Mouse (Mus musculus) liver, embryonic 15.5 days (tissue): ENCODE results near the gene Lin52. TPM values are rescaled to one million over a fixed set of nuclear protein-coding genes. Genes with fewer than 3 reads are reported as not detected.

Experiments
- ATAC-seq: fragments of 200-750 bp; cut with Nextera tagmentation; 2 replicates; pipeline ENCODE4 v1.8.0; 2017; ENCODE audit warnings: moderate number of reproducible peaks, mild to moderate bottlenecking, moderate library complexity; ENCODE audit not compliant: insufficient read depth
- H3K27ac ChIP-seq: fragments of 300-500 bp; sonication (generic); replicated peaks from 2 replicates; pipeline ENCODE4 v1.5.1; 2015; ENCODE audit warnings: mild to moderate bottlenecking, inconsistent platforms
- H3K27me3 ChIP-seq: fragments of 300-500 bp; sonication (generic); 2 replicates; pipeline ENCODE4 v1.6.1; 2015; ENCODE audit warnings: mild to moderate bottlenecking, inconsistent platforms
- H3K36me3 ChIP-seq: fragments of 300-500 bp; sonication (generic); replicated peaks from 2 replicates; pipeline ENCODE4 v1.6.1; 2015; ENCODE audit warnings: moderate library complexity, mild to moderate bottlenecking, inconsistent platforms
- H3K4me1 ChIP-seq: fragments of 300-500 bp; sonication (generic); replicated peaks from 2 replicates; pipeline ENCODE4 v1.6.1; 2015; ENCODE audit warnings: inconsistent platforms
- H3K4me2 ChIP-seq: fragments of 300-500 bp; sonication (generic); 2 replicates; pipeline ENCODE4 v1.6.1; 2015; ENCODE audit warnings: moderate library complexity, mild to moderate bottlenecking, inconsistent platforms
- H3K4me3 ChIP-seq: fragments of 300-500 bp; sonication (generic); replicated peaks from 2 replicates; pipeline ENCODE4 v1.5.1; 2015; ENCODE audit warnings: mild to moderate bottlenecking, inconsistent platforms
- H3K9ac ChIP-seq: fragments of 300-500 bp; sonication (generic); 2 replicates; pipeline ENCODE4 v1.6.1; 2015; ENCODE audit warnings: moderate library complexity, mild to moderate bottlenecking, inconsistent platforms
- H3K9me3 ChIP-seq: fragments of 300-500 bp; sonication (generic); replicated peaks from 2 replicates; pipeline ENCODE4 v1.6.1; 2016; ENCODE audit warnings: inconsistent platforms
- whole genome bisulfite sequencing: fragments of 180-500 bp; shearing (Covaris S2); methylation state at CpG from one replicate; pipeline ENCODE4 v1.1.7; 2015; ENCODE audit warnings: mixed read lengths; ENCODE audit not compliant: insufficient replicate concordance; 5-methylcytosine and 5-hydroxymethylcytosine counted together
- polyA plus RNA-seq: library from polyadenylated mRNA; unstranded; fragments of >200 nt; fragmentation: Nextera tagmentation; extraction: Ambion mirVana; gene quantifications from 2 replicates; pipeline ENCODE4 v1.2.1, GENCODE M21; 2015

Lin52 gene
- polyA plus RNA-seq, 1 experiment from 2014 or later, result 13.3 TPM

DNA sequence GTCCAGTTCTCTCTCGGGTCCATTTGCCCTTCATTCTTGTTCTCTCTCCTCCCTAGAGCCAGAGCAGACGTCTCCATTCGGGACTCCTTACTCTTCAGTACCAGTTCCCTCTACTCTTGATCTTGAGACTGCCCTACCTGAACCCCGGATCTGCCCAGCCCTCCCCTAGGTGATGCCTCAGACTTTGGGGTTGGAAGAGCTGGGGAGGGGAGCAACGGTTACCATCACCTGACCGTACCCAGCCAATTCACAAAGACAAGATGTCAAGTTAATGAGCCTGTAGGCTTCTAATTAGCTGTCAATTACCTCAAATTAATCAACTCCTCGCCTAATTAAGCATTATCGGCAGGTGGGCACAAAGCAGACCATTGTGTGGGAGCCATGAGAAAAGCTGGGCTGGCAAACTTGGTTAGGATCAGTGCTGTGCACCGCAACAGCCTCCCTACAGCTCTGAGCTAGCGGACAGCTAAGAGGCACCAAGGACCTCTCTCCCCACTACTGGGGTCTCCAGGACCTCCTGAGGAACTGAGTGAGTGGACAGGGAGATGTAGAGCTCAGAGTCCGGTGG, 90.3 kb downstream of the Lin52 start:
- H3K27me3 ChIP-seq, result no peaks in the 10 kb centered on the region
- no peaks in the 10 kb centered on the region for H3K4me1 ChIP-seq
- H3K4me3 ChIP-seq, result no peak overlapping the region
- no peaks in the 10 kb centered on the region for H3K36me3 ChIP-seq
- WGBS, result 72% methylated on average over 11 of the region's 11 CpGs
- no peak overlapping the region for H3K27ac ChIP-seq
- ATAC-seq, result no peak
- no peak overlapping the region for H3K4me2 ChIP-seq
- H3K9me3 ChIP-seq, result no peaks in the 10 kb centered on the region
- no peak overlapping the region for H3K9ac ChIP-seq

DNA sequence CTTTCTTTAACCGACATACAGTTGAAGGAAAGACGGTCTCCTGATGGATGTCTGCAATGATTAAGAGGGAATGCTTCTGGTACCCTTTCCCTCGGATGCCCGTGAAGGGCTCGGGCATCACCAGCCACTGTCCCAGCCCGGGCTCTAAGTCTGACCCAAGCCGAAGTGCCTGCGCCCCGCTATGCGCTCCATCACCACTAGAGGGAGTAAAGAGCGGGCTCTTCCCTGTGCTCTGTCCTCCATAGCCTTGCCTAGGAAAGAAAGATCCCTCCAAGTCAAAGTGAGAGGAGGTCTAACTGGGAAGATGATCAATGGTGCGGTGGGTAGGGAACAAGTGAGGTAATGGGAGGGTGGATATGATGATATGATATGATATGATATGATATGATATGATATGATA, 94.8 kb downstream of the Lin52 start:
- no peak for ATAC-seq
- Histone ChIP-seq H3K36me3 (no peaks in the 10 kb centered on the region), H3K4me3 (no peak overlapping the region), H3K27ac (no peak overlapping the region), H3K9ac (no peak overlapping the region), H3K27me3 (0 out of 2 replicates have a peak, but pooled peaks cover 2% of the 10 kb centered on the region), H3K4me2 (no peak overlapping the region), H3K4me1 (no peaks in the 10 kb centered on the region), H3K9me3 (no peaks in the 10 kb centered on the region)
- WGBS, result 4% methylated on average over 12 of the region's 12 CpGs

DNA sequence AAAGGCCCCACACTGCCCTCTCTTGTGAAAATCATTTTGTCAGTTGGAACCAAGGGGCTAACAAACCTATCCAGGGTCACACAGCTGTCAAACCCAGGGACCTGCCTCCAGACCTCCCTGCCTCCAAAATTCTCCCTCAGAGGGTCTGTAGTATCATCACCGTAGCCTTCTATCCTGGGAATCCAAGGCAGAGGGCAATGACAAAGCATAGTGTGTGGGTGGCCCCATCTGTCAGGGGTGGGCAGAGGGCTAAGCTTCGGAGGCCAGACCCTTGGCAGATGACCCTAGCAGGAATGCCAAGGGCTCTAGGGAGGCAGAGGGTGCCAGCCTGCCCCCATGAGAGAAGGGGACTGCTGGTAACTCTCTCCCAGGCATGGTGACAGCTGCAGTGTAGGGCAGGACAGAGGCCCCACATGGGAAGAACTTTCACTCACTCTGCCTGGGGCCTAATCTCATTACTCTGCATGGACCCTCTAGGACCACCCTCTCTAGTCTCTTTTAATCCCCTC, 95.4 kb downstream of the Lin52 start:
- Histone ChIP-seq H3K9ac (no peak overlapping the region), H3K27ac (no peak overlapping the region), H3K4me2 (no peak overlapping the region), H3K36me3 (no peaks in the 10 kb centered on the region), H3K27me3 (peaks cover 7% of the 10 kb centered on the region; the same call in 1 of the 2 replicates), H3K4me1 (no peaks in the 10 kb centered on the region), H3K9me3 (no peaks in the 10 kb centered on the region), H3K4me3 (no peak overlapping the region)
- whole genome bisulfite sequencing, result 66% methylated on average over 2 of the region's 2 CpGs
- no peak for ATAC-seq

DNA sequence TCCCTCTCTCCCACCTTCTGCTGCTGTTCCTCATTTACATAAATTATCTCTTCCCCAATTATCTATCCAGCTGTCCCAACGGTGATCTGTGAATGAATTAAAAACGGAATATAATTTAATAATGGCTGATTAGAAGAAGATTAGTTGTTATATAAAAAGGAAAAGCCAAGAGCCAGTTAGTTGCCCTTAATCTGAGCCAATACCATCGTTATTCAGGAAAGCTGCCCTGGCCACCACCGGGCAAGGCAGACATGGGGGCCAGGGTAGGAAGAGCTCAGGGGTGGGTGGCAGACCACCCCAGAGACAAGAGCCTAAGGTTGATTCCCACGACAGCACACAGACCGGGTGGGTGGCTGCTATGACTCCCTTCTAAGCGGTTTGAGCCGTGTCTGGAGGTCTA, 97.0 kb downstream of the Lin52 start:
- no peak for ATAC-seq
- Histone ChIP-seq H3K36me3 (no peaks in the 10 kb centered on the region), H3K4me1 (no peaks in the 10 kb centered on the region), H3K27ac (no peak overlapping the region), H3K27me3 (peaks cover 7% of the 10 kb centered on the region; the same call in 1 of the 2 replicates), H3K4me2 (no peak overlapping the region), H3K9ac (no peak overlapping the region), H3K4me3 (no peak overlapping the region), H3K9me3 (no peaks in the 10 kb centered on the region)
- 43% methylated on average over 8 of the region's 8 CpGs for WGBS

DNA sequence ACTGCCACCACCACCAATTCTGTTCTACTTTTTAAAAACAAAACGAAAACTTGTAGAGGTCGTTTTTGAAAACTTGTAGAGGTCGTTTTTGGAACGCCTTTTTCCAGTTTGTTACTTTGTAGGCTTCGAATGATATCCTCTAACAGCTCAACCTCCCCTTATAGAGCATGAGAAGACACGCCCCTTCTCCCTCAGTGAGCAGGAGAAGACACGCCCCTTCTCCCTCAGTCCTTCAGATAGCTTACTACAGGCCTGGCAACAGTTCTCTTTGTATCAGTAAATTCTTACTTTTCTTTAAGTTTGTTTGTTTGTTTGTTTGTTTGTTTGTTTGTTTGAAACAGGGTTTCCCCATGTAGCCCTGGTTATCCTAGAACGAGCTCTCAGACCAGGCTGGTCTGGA, 104.0 kb downstream of the Lin52 start:
- H3K9me3 ChIP-seq, result no peaks in the 10 kb centered on the region

DNA sequence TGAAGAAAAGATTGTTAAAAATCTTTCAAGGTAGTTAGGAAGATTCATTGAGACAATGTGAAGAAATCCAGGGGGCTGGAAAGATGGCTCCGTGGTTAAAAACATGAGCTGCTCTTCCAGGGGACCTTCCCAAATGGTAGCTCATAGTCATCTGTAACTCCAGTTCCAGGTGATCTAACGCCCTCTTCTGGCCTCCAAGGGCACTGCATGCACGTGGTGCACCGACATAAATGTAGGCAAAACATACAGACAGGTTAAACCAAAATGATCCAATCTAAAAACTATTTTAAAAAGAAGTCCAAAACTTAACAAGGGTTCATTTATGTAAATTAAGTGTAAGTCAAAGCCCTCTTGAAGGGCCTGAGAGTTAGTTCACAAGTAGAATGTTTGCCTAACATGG, 111.3 kb downstream of the Lin52 start:
- ATAC-seq, result no peak
- 32% methylated on average over 4 of the region's 4 CpGs for WGBS

More for the DNA sequence above, 104.0 kb downstream of the Lin52 start:
- Histone ChIP-seq H3K9ac (no peak overlapping the region), H3K27ac (no peak overlapping the region), H3K27me3 (peaks cover 9% of the 10 kb centered on the region; the same call in 1 of the 2 replicates), H3K36me3 (no peaks in the 10 kb centered on the region), H3K4me1 (no peaks in the 10 kb centered on the region), H3K4me3 (no peak overlapping the region), H3K4me2 (no peak overlapping the region)
- no peak for ATAC-seq
- 40% methylated on average over 8 of the region's 8 CpGs for WGBS

DNA sequence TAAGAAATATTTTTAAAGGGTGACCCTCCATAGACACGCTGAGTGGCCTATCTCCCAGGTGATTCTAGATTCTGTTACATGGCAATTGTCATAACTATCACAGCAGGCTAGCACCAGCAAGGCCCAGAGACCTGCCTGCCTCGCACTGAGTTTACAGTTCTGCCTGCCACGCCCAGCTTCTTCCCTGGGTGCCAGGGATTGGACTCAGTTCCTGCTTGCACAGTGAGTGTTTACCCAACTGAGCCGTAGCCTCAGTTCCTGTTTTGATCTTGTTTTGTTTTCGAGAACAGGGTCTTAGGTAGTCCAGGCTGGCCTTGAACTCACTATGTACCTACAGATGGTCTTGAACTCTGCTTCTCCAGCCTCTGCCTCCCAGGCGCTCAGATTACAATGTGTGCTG, 116.4 kb downstream of the Lin52 start:
- no peak overlapping the region for H3K4me3 ChIP-seq
- H3K27me3 ChIP-seq, result peaks cover 79% of the 10 kb centered on the region
- 48% methylated on average over 6 of the region's 6 CpGs for WGBS

More for the DNA sequence above, 111.3 kb downstream of the Lin52 start:
- no peaks in the 10 kb centered on the region for H3K36me3 ChIP-seq
- no peak overlapping the region for H3K27ac ChIP-seq
- H3K4me2 ChIP-seq, result no peak overlapping the region
- peaks cover 32% of the 10 kb centered on the region for H3K27me3 ChIP-seq
- no peak overlapping the region for H3K4me3 ChIP-seq
- no peaks in the 10 kb centered on the region for H3K9me3 ChIP-seq
- no peaks in the 10 kb centered on the region for H3K4me1 ChIP-seq
- H3K9ac ChIP-seq, result no peak overlapping the region

DNA sequence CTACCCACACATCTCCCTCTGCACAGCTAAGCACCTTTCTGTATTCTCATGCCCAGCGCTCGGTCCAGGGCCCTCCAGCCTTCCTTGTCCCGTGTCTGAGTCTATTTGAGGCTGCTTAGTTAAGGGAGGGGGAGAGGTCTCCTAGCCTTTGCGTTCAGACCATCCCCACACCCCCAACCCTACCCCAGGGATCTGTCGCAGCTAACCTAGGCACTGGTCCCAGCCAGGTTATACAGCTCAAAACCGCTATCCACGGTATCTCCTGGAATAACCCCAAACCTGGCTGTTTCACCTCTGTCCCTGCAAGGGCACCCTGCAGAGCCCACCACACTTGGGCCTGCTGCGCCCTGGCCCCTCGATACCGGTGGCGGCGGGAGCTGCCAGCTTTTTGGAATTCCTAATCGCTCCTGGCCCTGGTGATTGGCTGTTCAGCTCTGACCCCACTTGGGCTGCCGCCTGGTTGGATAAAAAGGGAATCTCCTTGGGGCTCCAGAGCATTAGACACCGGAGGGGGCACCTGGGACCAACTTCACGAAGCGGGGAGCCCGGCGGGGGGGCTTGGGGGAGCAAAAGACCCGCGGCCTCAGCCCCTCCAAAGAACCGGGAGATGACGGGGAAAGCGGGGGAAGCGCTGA, 118.2 kb downstream of the Lin52 start, which contains the start of gene Vsx2:
Gene Vsx2 (plus strand): TSS at position 427 of the 635 bp plus-strand sequence.
- Histone ChIP-seq H3K27ac (no peak within 1 kb of the TSS), H3K4me3 (no peak within 1 kb of the TSS), H3K27me3 (peaks cover 85% of the 10 kb centered on the region), H3K4me1 (no peaks in the 10 kb centered on the region), H3K9ac (no peak within 1 kb of the TSS), H3K36me3 (no peaks in the 10 kb centered on the region), H3K4me2 (no peak within 1 kb of the TSS), H3K9me3 (no peaks in the 10 kb centered on the region)
- 4% methylated on average over 25 of the region's 25 CpGs for WGBS
- no peak for ATAC-seq

More for the DNA sequence above, 116.4 kb downstream of the Lin52 start:
- no peaks in the 10 kb centered on the region for H3K4me1 ChIP-seq
- no peak for ATAC-seq
- no peak overlapping the region for H3K4me2 ChIP-seq
- H3K9me3 ChIP-seq, result no peaks in the 10 kb centered on the region
- H3K27ac ChIP-seq, result no peak overlapping the region
- no peaks in the 10 kb centered on the region for H3K36me3 ChIP-seq
- no peak overlapping the region for H3K9ac ChIP-seq

DNA sequence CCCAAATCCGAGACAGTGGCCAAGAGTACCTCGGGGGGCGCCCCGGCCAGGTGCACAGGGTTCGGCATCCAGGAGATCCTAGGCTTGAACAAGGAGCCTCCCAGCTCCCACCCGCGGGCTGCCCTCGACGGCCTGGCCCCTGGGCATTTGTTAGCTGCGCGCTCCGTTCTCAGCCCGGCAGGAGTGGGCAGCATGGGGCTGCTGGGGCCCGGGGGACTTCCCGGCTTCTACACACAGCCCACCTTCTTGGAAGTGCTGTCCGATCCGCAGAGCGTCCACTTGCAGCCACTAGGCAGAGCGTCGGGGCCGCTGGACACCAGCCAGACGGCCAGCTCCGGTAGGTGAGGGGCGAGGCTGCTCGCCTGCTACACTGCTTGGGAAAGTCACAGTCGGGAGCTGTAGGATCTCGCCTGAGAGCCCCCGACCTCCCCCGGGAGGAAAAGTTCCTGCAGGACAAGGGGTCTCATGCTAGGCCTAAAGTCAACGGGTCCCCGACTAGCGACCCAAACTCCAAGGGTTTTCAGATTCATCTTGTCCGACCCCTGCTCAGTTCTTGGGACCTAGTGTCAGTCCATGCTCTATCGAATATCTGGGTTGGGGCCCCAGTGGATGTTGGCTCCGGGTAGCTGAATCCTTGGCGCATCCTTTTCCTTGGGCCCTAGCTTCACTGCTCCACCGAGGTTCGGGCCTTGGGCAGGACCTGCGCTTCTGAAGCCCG, 118.9 kb downstream of the Lin52 start:
- no peak for ATAC-seq
- H3K27me3 ChIP-seq, result peaks cover 87% of the 10 kb centered on the region
- no peaks in the 10 kb centered on the region for H3K9me3 ChIP-seq
- no peak overlapping the region for H3K27ac ChIP-seq
- 3% methylated on average over 38 of the region's 40 CpGs for WGBS
- H3K36me3 ChIP-seq, result no peaks in the 10 kb centered on the region
- no peak overlapping the region for H3K4me3 ChIP-seq
- no peaks in the 10 kb centered on the region for H3K4me1 ChIP-seq
- no peak overlapping the region for H3K9ac ChIP-seq
- no peak overlapping the region for H3K4me2 ChIP-seq

DNA sequence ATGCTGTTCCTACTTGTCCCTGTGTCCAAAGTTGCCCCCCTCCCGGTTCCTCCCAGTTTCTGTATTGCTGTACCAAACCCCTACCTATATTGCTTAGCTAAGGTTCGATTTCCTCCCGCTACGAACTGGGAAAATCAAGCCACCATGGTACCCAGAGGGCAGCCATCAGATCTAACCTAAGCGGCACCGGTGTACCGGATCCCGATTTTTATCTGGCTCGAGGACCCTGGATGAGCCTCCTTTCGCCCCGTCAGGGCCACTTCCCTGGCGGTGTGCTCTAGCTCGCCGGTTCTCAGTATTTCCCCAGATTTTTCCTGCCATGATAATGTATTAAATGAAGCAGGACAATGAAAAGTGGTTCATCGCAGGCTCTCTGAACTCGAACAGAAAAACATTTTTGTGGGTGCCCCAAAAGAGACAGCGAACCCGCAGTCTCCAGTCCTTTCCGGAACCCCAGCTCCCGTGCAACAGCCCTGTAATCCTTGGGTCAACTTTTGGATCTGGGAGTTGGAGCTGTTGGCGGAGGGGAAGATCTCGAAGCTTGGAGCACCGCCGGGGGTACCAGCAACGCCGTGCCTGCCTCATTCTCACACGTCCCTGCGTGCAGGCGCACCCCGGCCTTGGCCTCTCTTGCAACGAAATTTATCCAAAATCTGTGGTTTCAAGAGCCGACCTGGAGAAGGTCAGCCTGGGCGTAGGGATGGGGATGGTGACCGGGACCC, 119.6 kb downstream of the Lin52 start:
- Histone ChIP-seq H3K27me3 (peaks cover 94% of the 10 kb centered on the region), H3K9me3 (no peaks in the 10 kb centered on the region), H3K27ac (no peak overlapping the region), H3K4me3 (no peak overlapping the region), H3K9ac (no peak overlapping the region), H3K36me3 (no peaks in the 10 kb centered on the region), H3K4me1 (no peaks in the 10 kb centered on the region), H3K4me2 (no peak overlapping the region)
- ATAC-seq, result no peak
- WGBS, result 2% methylated on average over 34 of the region's 34 CpGs
